Mouse (Mus musculus) kidney, postnatal 0 days (tissue): ENCODE data around the gene Ubap2. TPM values are rescaled to one million over a fixed set of nuclear protein-coding genes. Genes with fewer than 3 reads are reported as not detected.

Source experiments
- ATAC-seq: fragments of 200-750 bp; cut with Nextera tagmentation; replicated peaks from 2 replicates; pipeline ENCODE4 v1.8.0; 2017; ENCODE audit warnings: low read depth, moderate number of reproducible peaks, moderate TSS enrichment, moderate library complexity; ENCODE audit not compliant: low FRiP score
- DNase-seq: peaks from one replicate; pipeline ENCODE4 v3.0.0-alpha.2; 2016; ENCODE audit warnings: low spot score
- H3K27ac ChIP-seq: fragments of 300-500 bp; sonication (generic); 2 replicates; pipeline ENCODE4 v1.5.1; 2014; ENCODE audit warnings: mild to moderate bottlenecking
- H3K27me3 ChIP-seq: fragments of 300-500 bp; sonication (generic); 2 replicates; pipeline ENCODE4 v1.6.1; 2014; ENCODE audit warnings: low read length, mixed read lengths; ENCODE audit not compliant: insufficient read depth
- H3K36me3 ChIP-seq: fragments of 300-500 bp; sonication (generic); 2 replicates; pipeline ENCODE4 v1.6.1; 2014; ENCODE audit warnings: low read length, mixed read lengths; ENCODE audit not compliant: insufficient read depth
- H3K4me1 ChIP-seq: fragments of 300-500 bp; sonication (generic); replicated peaks from 2 replicates; pipeline ENCODE4 v1.6.1; 2014; ENCODE audit warnings: antibody characterized with exemption, low read length, mixed read lengths; ENCODE audit not compliant: insufficient read depth
- H3K4me2 ChIP-seq: fragments of 300-500 bp; sonication (generic); 2 replicates; pipeline ENCODE4 v1.6.1; 2014; ENCODE audit warnings: mild to moderate bottlenecking, low read length, moderate library complexity, mixed read lengths
- H3K4me3 ChIP-seq: fragments of 300-500 bp; sonication (generic); replicated peaks from 2 replicates; pipeline ENCODE4 v1.5.1; 2014; ENCODE audit warnings: low read depth, low read length
- H3K9ac ChIP-seq: fragments of 300-500 bp; sonication (generic); 2 replicates; pipeline ENCODE4 v1.6.1; 2014; ENCODE audit warnings: low read depth, low read length
- H3K9me3 ChIP-seq: fragments of 300-500 bp; sonication (generic); replicated peaks from 2 replicates; pipeline ENCODE4 v1.6.1; 2016; ENCODE audit warnings: low read length, inconsistent platforms, mixed read lengths
- CTCF ChIP-seq: IDR thresholded peaks from 2 replicates; pipeline ENCODE4 v1.5.1; 2016; ENCODE audit warnings: antibody characterized with exemption, low read depth, mild to moderate bottlenecking, moderate library complexity
- WGBS: fragments of 180-500 bp; shearing (Covaris S2); extraction: QIAGEN DNeasy Blood & Tissue Kit; methylation state at CpG from one replicate; pipeline ENCODE4 v1.1.7; 2014; 5-methylcytosine and 5-hydroxymethylcytosine counted together
- polyA plus RNA-seq: library from polyadenylated mRNA; unstranded; fragments of >200 nt; fragmentation: Nextera tagmentation; extraction: Ambion mirVana; gene quantifications from 2 replicates; pipeline ENCODE4 v1.2.1, GENCODE M21; 2015

The Ubap2 gene
- polyA plus RNA-seq, 1 experiment from 2014 or later, result 37.6 TPM

DNA sequence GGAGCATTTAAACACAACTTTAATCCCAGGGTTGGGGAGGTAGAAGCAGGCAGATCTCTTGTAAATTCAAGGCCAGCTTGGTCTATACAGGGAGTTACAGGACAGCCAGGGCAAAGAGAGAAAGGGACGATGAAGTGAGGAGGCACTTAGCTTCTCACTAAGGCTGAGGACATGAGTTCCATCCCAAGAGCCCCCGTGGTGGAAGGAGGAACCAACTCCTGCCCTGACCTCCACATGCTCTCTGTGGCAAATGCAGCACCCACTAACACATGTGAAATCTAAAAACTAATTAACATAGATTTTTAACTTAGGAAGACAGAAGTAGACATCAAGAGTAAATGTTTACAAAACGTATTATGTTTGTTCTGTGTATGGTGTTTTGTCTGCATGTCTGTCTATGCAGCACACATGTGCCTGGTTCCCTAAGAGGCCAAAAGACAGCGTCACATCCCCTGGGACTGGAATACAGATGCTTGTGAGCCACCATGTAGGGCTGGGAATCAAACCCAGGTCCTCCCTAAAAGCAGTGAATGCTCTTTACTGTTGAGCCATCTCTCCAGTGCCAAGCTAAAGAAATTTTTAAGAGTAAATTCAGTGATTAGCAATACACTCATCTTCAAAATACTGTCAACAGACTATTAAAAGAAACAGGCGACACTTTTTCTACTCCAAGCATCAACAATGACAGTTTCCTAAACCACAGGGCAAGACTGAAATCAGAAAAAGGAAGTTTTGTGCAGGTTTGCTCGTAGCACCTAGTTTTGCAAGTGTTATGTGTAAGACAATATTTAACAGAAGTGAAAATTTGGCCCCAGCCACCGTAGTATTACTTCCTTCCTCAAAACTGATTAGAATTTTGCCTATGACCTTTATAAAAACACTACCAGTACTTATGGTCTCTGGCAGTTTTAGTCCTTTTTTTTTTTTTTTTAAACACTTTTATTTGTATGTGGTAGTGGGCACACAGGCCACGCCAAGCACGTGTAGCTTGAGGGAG is 35.9 kb upstream of the Ubap2 start:
- Histone ChIP-seq H3K36me3 (peaks cover 21% of the 10 kb centered on the region), H3K4me1 (peaks cover 5% of the 10 kb centered on the region; the same call in 1 of the 2 replicates), H3K27me3 (no peaks in the 10 kb centered on the region), H3K9me3 (no peaks in the 10 kb centered on the region), H3K4me3 (no peak overlapping the region), H3K27ac (no peak overlapping the region), H3K4me2 (no peak overlapping the region), H3K9ac (no peak overlapping the region)
- no peak for TF ChIP-seq CTCF
- 90% methylated on average over 9 of the region's 9 CpGs for WGBS
- no peak for DNase-seq
- no peak for ATAC-seq

DNA sequence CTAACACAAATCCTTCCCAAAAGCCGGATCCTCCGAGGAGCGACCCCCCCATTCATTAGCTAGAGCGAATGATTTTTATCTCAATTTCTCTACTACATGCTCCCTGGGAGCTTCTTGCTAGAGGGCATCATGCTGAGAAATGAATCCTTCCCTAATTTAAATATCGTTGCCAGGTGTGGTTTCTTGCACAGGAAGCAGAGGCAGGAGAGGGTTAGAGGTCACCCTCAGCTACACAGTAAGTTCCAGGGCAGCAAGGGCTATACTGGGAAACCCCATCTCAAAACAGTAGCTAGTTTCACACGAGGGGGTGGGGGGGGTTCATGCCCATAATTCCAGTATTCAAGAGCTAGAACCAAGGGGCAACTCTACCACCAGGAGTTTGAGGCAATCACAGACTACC is 32.5 kb upstream of the Ubap2 start:
- WGBS, result 78% methylated on average over 6 of the region's 6 CpGs
- H3K27me3 ChIP-seq, result no peaks in the 10 kb centered on the region
- H3K4me3 ChIP-seq, result no peak overlapping the region
- TF ChIP-seq CTCF, result no peak
- DNase-seq (no peak), ATAC-seq (no peak)
- no peak overlapping the region for H3K4me2 ChIP-seq
- no peaks in the 10 kb centered on the region for H3K9me3 ChIP-seq
- H3K4me1 ChIP-seq, result no peaks in the 10 kb centered on the region
- no peak overlapping the region for H3K27ac ChIP-seq
- H3K36me3 ChIP-seq, result peaks cover 27% of the 10 kb centered on the region
- no peak overlapping the region for H3K9ac ChIP-seq

GRCm38 (mm10) chr4:41304302-41304701 is 29.4 kb upstream of the Ubap2 start:
- TF ChIP-seq CTCF, result no peak
- H3K4me2 ChIP-seq, result no peak overlapping the region
- WGBS, result 50% methylated on average over 3 of the region's 3 CpGs
- ATAC-seq (no peak), DNase-seq (no peak)
- no peaks in the 10 kb centered on the region for H3K27me3 ChIP-seq
- no peaks in the 10 kb centered on the region for H3K4me1 ChIP-seq
- H3K9ac ChIP-seq, result no peak overlapping the region
- peaks cover 41% of the 10 kb centered on the region for H3K36me3 ChIP-seq
- H3K4me3 ChIP-seq, result no peak overlapping the region
- no peak overlapping the region for H3K27ac ChIP-seq
- H3K9me3 ChIP-seq, result no peaks in the 10 kb centered on the region

GRCm38 (mm10) chr4:41303671-41304070 is 28.7 kb upstream of the Ubap2 start:
- Histone ChIP-seq H3K9ac (no peak overlapping the region), H3K27ac (no peak overlapping the region), H3K4me3 (no peak overlapping the region), H3K27me3 (no peaks in the 10 kb centered on the region), H3K4me2 (no peak overlapping the region), H3K4me1 (no peaks in the 10 kb centered on the region), H3K36me3 (peaks cover 45% of the 10 kb centered on the region), H3K9me3 (no peaks in the 10 kb centered on the region)
- no peak for ATAC-seq
- DNase-seq, result no peak
- TF ChIP-seq CTCF, result no peak
- 91% methylated on average over 7 of the region's 7 CpGs for WGBS

GRCm38 (mm10) chr4:41298976-41299375 is 24.0 kb upstream of the Ubap2 start:
- ATAC-seq, result no peak
- H3K27me3 ChIP-seq, result no peaks in the 10 kb centered on the region
- no peak overlapping the region for H3K4me3 ChIP-seq
- TF ChIP-seq CTCF, result no peak
- H3K36me3 ChIP-seq, result peaks cover 82% of the 10 kb centered on the region
- 92% methylated on average over 5 of the region's 5 CpGs for WGBS
- no peak overlapping the region for H3K9ac ChIP-seq
- H3K9me3 ChIP-seq, result no peaks in the 10 kb centered on the region
- H3K4me1 ChIP-seq, result no peaks in the 10 kb centered on the region
- no peak for DNase-seq
- H3K27ac ChIP-seq, result no peak overlapping the region
- no peak overlapping the region for H3K4me2 ChIP-seq

- DNase-seq, result no peak
- Histone ChIP-seq H3K9ac (no peak overlapping the region), H3K4me1 (no peaks in the 10 kb centered on the region), H3K27me3 (no peaks in the 10 kb centered on the region), H3K9me3 (no peaks in the 10 kb centered on the region), H3K36me3 (peaks cover 89% of the 10 kb centered on the region), H3K27ac (no peak overlapping the region), H3K4me3 (no peak overlapping the region), H3K4me2 (no peak overlapping the region)
- ATAC-seq, result no peak
- TF ChIP-seq CTCF, result no peak
- 98% methylated on average over 7 of the region's 7 CpGs for WGBS
Measured at GRCm38 (mm10) chr4:41295960-41296359, 21.0 kb upstream of the Ubap2 start.
